Mouse (Mus musculus): ENCODE data around the gene Arl6ip5.

Gene Arl6ip5

DNA sequence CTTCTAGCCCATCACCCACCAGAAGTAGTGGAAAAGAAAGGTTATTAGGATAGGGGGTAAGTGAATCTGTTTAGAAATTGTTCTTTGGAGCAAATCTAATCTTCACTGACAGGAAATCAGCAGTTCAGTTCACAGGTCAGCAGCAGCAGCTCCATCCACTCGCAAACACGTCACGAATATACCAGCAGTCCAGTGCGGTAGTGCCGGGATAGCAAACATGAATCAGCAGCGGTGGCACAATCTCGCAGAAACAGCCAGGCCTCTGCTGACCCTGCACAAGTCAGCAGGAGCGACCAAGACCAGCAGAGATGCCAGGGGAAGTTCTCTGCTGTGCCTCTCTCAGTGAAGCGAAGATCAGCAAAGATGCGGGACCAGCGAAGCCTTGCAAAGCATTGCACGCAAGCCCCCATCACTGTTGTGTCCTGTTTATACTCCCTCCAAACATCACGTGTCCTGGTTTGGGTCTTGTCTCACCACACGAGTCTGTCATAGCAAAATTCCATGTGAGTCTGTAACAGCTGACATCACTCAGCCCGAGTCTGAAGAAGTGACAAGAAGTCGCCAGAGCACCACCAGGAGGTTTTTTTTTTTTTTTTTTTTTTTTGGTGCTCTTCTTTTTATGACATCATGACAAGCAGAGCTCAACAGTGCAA lies 62.7 kb downstream of the Arl6ip5 start:
- DNase-seq (ENCODE audit: low spot score): no peak

DNA sequence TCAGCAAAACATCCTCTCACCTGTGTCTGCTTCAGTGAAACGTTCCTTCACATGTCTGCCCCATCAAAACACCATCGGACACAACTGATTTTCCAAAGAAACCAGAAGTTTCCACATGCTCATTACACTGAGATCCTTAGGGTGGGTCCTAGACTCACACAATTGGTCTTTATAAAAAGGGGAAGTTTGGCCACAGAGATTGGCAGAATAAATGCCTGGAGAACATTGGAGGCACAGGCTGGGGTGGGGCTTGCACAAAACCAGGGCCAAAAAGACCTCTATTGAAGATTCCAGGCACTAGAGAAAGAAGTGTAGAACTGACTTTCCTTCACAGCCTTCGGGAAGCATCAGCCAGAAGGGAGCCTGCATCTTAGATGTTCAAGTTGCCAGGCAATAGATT lies 63.3 kb downstream of the Arl6ip5 start:
- no peak for DNase-seq (ENCODE audit: low spot score)

DNA sequence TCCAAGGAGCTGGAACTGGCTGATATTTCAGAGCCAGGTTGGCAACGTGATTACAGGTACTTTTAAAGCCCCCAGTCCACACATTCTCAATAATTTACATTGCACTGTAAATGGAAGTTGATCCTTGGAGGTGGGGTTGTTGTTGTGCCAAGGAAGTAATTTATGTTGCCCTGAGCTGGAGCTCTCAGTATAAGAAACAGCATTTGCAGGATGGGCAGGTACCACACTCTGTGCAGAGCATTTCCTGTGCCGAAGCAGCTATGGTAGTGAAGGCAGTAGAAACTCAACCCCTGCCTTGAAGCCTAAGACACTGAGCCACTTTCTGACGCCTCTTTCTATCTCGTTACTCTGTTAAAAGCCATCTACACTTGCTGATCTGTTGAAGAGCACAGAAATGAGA lies 65.3 kb downstream of the Arl6ip5 start:
- DNase-seq (ENCODE audit: low spot score): no peak

DNA sequence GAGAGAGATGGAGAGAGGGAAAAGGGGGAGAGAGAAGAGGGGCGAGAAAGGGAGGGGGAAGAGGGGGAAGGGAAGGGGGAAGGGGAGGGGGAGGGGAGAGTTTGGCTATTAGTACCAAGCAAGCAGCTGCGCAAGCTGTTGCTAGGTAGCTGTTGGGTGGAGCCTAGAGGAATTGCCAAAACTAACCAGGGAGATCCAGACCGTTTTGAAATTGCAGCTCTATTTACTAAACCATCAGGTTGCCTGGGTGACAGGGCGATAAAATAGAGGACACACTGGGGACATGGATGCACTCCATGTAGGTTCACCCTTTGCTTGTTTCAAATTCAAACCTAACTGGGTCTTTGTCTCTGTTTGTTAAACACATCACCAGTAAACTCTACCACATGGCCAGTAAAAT lies 65.9 kb downstream of the Arl6ip5 start:
- DNase-seq (ENCODE audit: low spot score): no peak

DNA sequence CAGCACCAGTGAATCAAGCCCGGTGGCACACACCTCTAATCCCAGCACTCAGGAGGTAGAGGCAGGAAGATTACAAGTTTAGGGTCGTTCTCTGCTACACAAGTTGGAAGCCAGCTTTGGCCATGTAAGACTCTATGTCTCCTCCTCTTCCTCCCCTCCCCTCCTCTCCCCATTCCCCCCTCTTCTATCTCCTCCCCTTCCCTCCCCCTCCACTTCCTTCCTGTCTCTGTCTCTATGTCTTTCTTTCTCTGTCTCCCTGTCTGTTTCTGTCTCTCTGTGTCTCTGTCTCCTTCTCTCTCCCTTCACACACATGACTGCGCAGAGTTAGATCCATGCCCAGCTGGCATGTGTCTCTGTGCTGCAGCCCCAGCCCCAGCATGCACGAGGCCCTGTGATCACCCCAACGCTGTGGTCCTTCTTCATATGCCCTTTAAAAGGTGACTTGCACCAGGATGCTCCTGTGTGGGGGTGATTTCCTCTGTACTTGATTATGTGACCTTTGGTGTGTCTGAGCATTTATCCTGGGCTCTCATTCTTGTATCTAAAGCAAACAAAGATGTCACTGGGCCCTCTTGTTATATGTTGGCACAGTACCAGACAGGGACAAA lies 66.5 kb downstream of the Arl6ip5 start:
- DNase-seq (ENCODE audit: low spot score): no peak

DNA sequence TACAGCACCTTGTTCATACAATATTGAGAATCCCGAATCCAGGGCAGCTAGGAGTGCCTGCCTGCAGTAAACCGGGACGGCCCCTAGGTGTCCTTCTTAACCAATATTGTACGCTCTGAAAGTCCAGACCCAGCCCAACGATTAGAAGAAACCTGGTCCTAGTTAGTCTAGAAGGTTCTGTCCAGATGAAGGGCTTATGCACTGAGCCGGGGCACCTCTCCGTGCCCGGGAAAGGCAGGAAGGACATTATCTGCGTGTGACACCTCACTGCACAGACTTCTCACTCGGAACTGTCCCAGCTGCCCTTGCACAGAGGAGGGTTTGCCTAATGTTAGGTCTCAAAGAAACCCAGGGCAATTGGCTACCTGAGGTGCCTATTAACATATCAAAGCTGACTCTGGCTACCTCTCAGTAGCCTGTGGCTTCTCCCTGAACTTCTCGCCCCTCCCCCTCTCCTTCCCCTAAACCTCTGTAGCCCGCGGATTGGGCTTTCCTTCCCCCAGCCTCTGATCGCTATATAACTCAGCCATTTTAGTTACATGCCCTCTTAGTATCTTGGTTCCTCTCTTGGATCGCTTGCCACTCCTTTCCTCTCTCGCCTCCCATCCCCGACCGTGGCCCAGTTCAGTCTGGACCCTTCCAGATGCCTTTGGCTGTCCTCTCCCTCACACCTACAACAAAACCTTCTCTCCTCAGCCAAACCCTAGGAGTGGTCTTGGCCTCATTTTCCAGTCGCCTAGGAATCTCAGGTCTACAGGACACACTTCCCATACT lies 67.7 kb downstream of the Arl6ip5 start:
- DNase-seq (ENCODE audit: low spot score): peak; percentile 83

DNA sequence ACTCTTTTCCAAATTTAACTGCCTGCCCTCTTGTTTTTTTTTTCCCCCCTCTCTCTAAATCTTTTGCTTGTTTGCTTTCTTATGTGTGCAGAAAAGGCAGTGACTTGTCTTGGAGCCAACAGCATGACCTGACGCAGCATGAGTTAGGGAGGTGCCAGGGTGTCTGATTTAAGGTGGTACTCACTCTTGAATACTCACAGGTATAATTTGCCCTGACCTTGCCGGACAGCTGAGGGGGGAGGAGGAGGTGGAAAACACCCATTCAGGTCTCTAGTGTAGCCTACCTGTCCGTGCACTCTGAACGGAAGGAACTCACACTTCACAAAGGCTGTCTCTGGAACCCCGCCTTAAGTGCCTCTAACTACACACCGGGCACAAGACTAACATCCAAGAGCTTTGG lies 68.4 kb downstream of the Arl6ip5 start:
- DNase-seq (ENCODE audit: low spot score): no peak

Measured in testis, postnatal 10 days (tissue).